Mouse (Mus musculus): ENCODE data around the gene Mkrn2os.
"Not testable (repeated sequence)": the region's sequence is repeated elsewhere in the genome, so short reads cannot be mapped to it uniquely, and the experiment has no call there.

The Mkrn2os gene

GRCm38 (mm10) chr6:115592458-115592857, at the start of gene Mkrn2os:
Mkrn2os (minus strand) TSS chr6:115592576.
- DNase-seq, result peak; percentile 29 to 62

GRCm38 (mm10) chr6:115638188-115638587, 45.8 kb upstream of the Mkrn2os start:
- not testable (repeated sequence) for DNase-seq

- DNase-seq, result no peak
Measured at GRCm38 (mm10) chr6:115634015-115634414, 41.6 kb upstream of the Mkrn2os start.

- DNase-seq, result peak in 1 of 2 experiments; percentile 35
Measured at GRCm38 (mm10) chr6:115631056-115631795, 38.9 kb upstream of the Mkrn2os start.

- no peak for DNase-seq
Measured at GRCm38 (mm10) chr6:115626121-115626520, 33.7 kb upstream of the Mkrn2os start.

GRCm38 (mm10) chr6:115620942-115621341, 28.6 kb upstream of the Mkrn2os start:
- DNase-seq, result no peak

GRCm38 (mm10) chr6:115619818-115620217, 27.4 kb upstream of the Mkrn2os start:
- DNase-seq, result peak in 1 of 2 experiments; percentile 34

GRCm38 (mm10) chr6:115615983-115616382, 23.6 kb upstream of the Mkrn2os start:
- no peak for DNase-seq

- no peak for DNase-seq
Measured at GRCm38 (mm10) chr6:115613793-115614192, 21.4 kb upstream of the Mkrn2os start.

- no peak for DNase-seq
Measured at GRCm38 (mm10) chr6:115610301-115610700, 17.9 kb upstream of the Mkrn2os start.

GRCm38 (mm10) chr6:115609121-115609520, 16.7 kb upstream of the Mkrn2os start:
- peak; percentile 37 to 47 for DNase-seq

GRCm38 (mm10) chr6:115607429-115607828, 15.1 kb upstream of the Mkrn2os start:
- DNase-seq, result no peak

- no peak for DNase-seq
Measured at GRCm38 (mm10) chr6:115606461-115606860, 14.1 kb upstream of the Mkrn2os start.

- peak; percentile 89 to 93 for DNase-seq
Measured at GRCm38 (mm10) chr6:115601715-115602523, 9.5 kb upstream of the Mkrn2os start, which contains the start of gene Mkrn2. Mkrn2 (plus strand) TSS chr6:115601902.

GRCm38 (mm10) chr6:115601322-115601714, 8.9 kb upstream of the Mkrn2os start:
- DNase-seq, result no peak

GRCm38 (mm10) chr6:115595667-115596066, 3.3 kb upstream of the Mkrn2os start:
- no peak for DNase-seq

GRCm38 (mm10) chr6:115594463-115594862, 2.1 kb upstream of the Mkrn2os start:
- no peak for DNase-seq

- DNase-seq, result no peak
Measured at GRCm38 (mm10) chr6:115593252-115593651, 876 bp upstream of the Mkrn2os start.

- no peak for DNase-seq
Measured at GRCm38 (mm10) chr6:115591692-115592359, 550 bp downstream of the Mkrn2os start.

GRCm38 (mm10) chr6:115586321-115586720, 6.1 kb downstream of the Mkrn2os start:
- no peak for DNase-seq

- no peak for DNase-seq
Measured at GRCm38 (mm10) chr6:115584176-115584575, 8.2 kb downstream of the Mkrn2os start.

- no peak for DNase-seq
Measured at GRCm38 (mm10) chr6:115583430-115584125, 8.8 kb downstream of the Mkrn2os start.
